Mouse (Mus musculus): Measurements from ENCODE around the gene Enho.

- TF ChIP-seq MAFK (IDR thresholded peaks at IDR 0.05; ENCODE audit: insufficient read depth, low read depth, low read length) = no peak
- TF ChIP-seq ZC3H11A (IDR thresholded peaks at IDR 0.05; ENCODE audit: borderline replicate concordance, low read depth, low read length) = no peak
- TF ChIP-seq CHD2 (IDR thresholded peaks at IDR 0.05; ENCODE audit: low read depth, low read length) = no peak
- no peak for TF ChIP-seq HCFC1 (IDR thresholded peaks at IDR 0.05; ENCODE audit: borderline replicate concordance, insufficient read depth, low read length)
Measured at GRCm38 (mm10) chr4:41653296-41653695, 13.2 kb upstream of the Enho start.
